Comparison of ENCODE assay signal across 14 mouse cellular contexts in the genomic region with DNA sequence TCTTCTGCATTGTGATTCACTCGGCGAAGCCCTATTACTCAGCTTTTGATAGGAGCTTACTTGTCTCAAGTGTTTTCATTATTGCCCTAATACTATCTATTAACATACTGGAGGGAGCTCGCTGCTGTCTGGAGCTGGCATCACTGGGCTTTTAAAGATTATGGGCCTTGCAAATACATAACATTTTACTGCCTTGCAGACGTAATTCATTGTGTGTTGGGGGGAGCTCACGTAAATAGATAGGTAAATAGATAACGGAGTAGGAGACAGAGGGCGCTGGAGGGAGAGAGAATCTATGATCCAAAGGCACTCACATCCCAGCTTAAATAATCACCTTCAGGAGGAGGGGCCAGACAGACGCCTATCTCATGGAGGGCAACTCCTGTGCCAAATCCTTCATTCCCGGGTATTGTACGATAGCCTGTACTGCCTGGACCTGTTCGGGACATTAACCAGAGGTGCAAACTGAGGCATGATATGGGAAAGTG. TPM values are rescaled to one million over a fixed set of nuclear protein-coding genes. Genes with fewer than 3 reads are reported as not detected.
DNase-seq lines count a peak whose midpoint lies in the region; ATAC-seq lines count a peak whose summit lies in the region.
"Had no signal": no experiment of that assay in that cellular context is flagged by ENCODE, and none has a peak within 500 bp of the region (broad histone marks: within the 10 kb centered on the region; RNA-seq: fewer than 3 reads in every experiment).

No protein-coding gene starts in this region.

- H3K36me3 ChIP-seq in midbrain, embryonic 12.5 days: no peaks in the 10 kb centered on the region
- H3K36me3 ChIP-seq: kidney, embryonic 15.5 days had no signal

- peak; percentile 59 for DNase-seq in heart, adult 11 months
- DNase-seq in heart, adult 9 months (ENCODE audit: low spot score in 2 of 2): no peak
- peak; percentile 36 for DNase-seq in testis, postnatal 10 days (ENCODE audit: low spot score)
- no peak for DNase-seq in testis, postnatal 14 days (ENCODE audit: low spot score)
- DNase-seq in kidney, adult 18-20 months: no peak
- DNase-seq in thymus, adult 18-20 months: no peak
- DNase-seq in spleen, adult 18-20 months: no peak
- DNase-seq: gastrocnemius, postnatal 25 days; heart, postnatal 10 days; right cerebral cortex, postnatal 25 days had no signal

- peaks cover 18% of the 10 kb centered on the region for H3K4me1 ChIP-seq in midbrain, embryonic 12.5 days
- H3K4me1 ChIP-seq: kidney, embryonic 15.5 days had no signal

- WGBS in midbrain, embryonic 12.5 days: 13% methylated on average over 11 of the region's 11 CpGs

- peak overlapping the region; percentile 34 for H3K4me2 ChIP-seq in midbrain, embryonic 12.5 days (replicated peaks)
- H3K4me2 ChIP-seq: kidney, embryonic 15.5 days had no signal

- H3K27ac ChIP-seq in midbrain, embryonic 12.5 days (replicated peaks): peak overlapping the region; percentile 75
- H3K27ac ChIP-seq: kidney, embryonic 15.5 days had no signal

- peaks cover 9% of the 10 kb centered on the region; the same call in 1 of the 2 replicates for H3K27me3 ChIP-seq in midbrain, embryonic 12.5 days

- no peak overlapping the region for H3K9ac ChIP-seq in midbrain, embryonic 12.5 days (replicated peaks)
- H3K9ac ChIP-seq: kidney, embryonic 15.5 days had no signal

- ATAC-seq in midbrain, embryonic 12.5 days (ENCODE audit: low FRiP score, low read depth): peak; percentile 77

- no peak overlapping the region for H3K4me3 ChIP-seq in midbrain, embryonic 12.5 days
- H3K4me3 ChIP-seq: erythroblast, embryonic 14.5 days; kidney, embryonic 15.5 days had no signal

- H3K9me3 ChIP-seq in midbrain, embryonic 12.5 days: no peaks in the 10 kb centered on the region
- H3K9me3 ChIP-seq: kidney, embryonic 15.5 days had no signal

RNA-seq across cellular contexts. Expression of a gene that starts 45.8 kb away (rescaled TPM):
- polyA plus RNA-seq in midbrain, embryonic 12.5 days (2016; fragmentation: Nextera tagmentation; extraction: Ambion mirVana): 0.15 and 0.25 TPM in 2 replicates
- polyA plus RNA-seq: erythroblast, embryonic 14.5 days; liver, embryonic 16.5 days had no signal

Comparison
In these comparisons a context has a peak if more than half of its experiments do, and no peak if none do; other contexts are left out.
1. DNase-seq: peak in heart, adult 11 months (single experiment) and testis, postnatal 10 days (single experiment); none in heart, adult 9 months (0 of 2), testis, postnatal 14 days (single experiment), kidney, adult 18-20 months (single experiment), thymus, adult 18-20 months (0 of 2) and spleen, adult 18-20 months (0 of 2).